In genomic region chr16:20195546-20195945, GRCm38 (mm10) we compare ENCODE assay signal across 10 mouse cellular contexts. TPM values are rescaled to one million over a fixed set of nuclear protein-coding genes. Genes with fewer than 3 reads are reported as not detected.
A peak's percentile ranks its signal among the peaks of the same experiment; 100 is the strongest.
DNase-seq lines count a peak whose midpoint lies in the region; TF ChIP-seq lines count a peak whose summit lies in the region.
"Had no signal": no experiment of that assay in that cellular context is flagged by ENCODE, and none has a peak within 500 bp of the region (broad histone marks: within the 10 kb centered on the region; RNA-seq: fewer than 3 reads in every experiment).

No protein-coding gene starts in this region.

- no peaks in the 10 kb centered on the region for H3K27me3 ChIP-seq in thymus, adult 2 months (ENCODE audit: control insufficient read depth, insufficient read depth, low read length)
- H3K27me3 ChIP-seq: limb, embryonic 13.5 days had no signal

- peaks cover 28% of the 10 kb centered on the region for H3K36me3 ChIP-seq in thymus, adult 2 months (ENCODE audit: control insufficient read depth, insufficient read depth, low read length)

- no peak for TF ChIP-seq POLR2A in thymus, adult 2 months (IDR thresholded peaks at IDR 0.05; ENCODE audit: control insufficient read depth, extremely low read depth, insufficient read depth, low read length, poor library complexity)

- H3K4me1 ChIP-seq in thymus, adult 2 months (replicated peaks; ENCODE audit: control insufficient read depth, insufficient read depth, low read length) = no peaks in the 10 kb centered on the region
- H3K4me1 ChIP-seq: limb, embryonic 13.5 days had no signal

- TF ChIP-seq CTCF in gastrocnemius, adult 2 months (IDR thresholded peaks at IDR 0.05) = peak; percentile 51
- no peak for TF ChIP-seq CTCF in thymus, adult 2 months (IDR thresholded peaks at IDR 0.05; ENCODE audit: borderline replicate concordance, control insufficient read depth, extremely low read depth, insufficient read depth, low read length, poor library complexity)

- no peak overlapping the region for H3K27ac ChIP-seq in gastrocnemius, adult 2 months
- H3K27ac ChIP-seq in thymus, adult 2 months (ENCODE audit: control insufficient read depth, insufficient read depth, low read length) = no peak overlapping the region
- H3K27ac ChIP-seq: limb, embryonic 13.5 days had no signal

- DNase-seq in gastrocnemius, adult 2 months = no peak
- no peak for DNase-seq in gastrocnemius, postnatal 4 days (ENCODE audit: low spot score in 2 of 2)
- peak; percentile 16 for DNase-seq in thymus, adult 2 months
- DNase-seq in thymus, adult 18-20 months = no peak
- DNase-seq in kidney, postnatal 10 days = peak; percentile 60
- DNase-seq in thymus, postnatal 4 days = peak; percentile 41
- DNase-seq in frontal cortex, postnatal 14 days (ENCODE audit: low spot score in 2 of 2) = no peak
- DNase-seq in layer of hippocampus, adult 11-12 months (ENCODE audit: low spot score) = no peak
- DNase-seq: gastrocnemius, postnatal 25 days had no signal

- intact Hi-C loops in gastrocnemius, adult 2 months (cut with DNase I) = no loop called here

- WGBS in thymus, adult 2 months = 94% methylated on average over 3 of the region's 3 CpGs

- no peak overlapping the region for H3K4me3 ChIP-seq in gastrocnemius, adult 2 months
- no peak overlapping the region for H3K4me3 ChIP-seq in thymus, adult 2 months (ENCODE audit: control insufficient read depth, insufficient read depth, low read length)
- H3K4me3 ChIP-seq: limb, embryonic 13.5 days had no signal

RNA-seq across cellular contexts. Expression of gene Map6d1, which starts 45.6 kb away (rescaled TPM):
- under 1 TPM; 0.26 to 0.78 TPM for total RNA-seq in gastrocnemius, adult 2 months (2021)
- 1 to 10 TPM; 1.7 to 1.9 TPM for total RNA-seq in gastrocnemius, postnatal 4 days (2021)
- 0.11 and 0.13 TPM in 2 replicates for polyA plus RNA-seq in thymus, adult 2 months (2012; rRNA removed)

RNA-seq across cellular contexts. Expression of gene Yeats2, which starts 54.7 kb away (rescaled TPM):
- 1 to 10 TPM; 5.7 to 6.9 TPM for total RNA-seq in gastrocnemius, adult 2 months (2021)
- total RNA-seq in gastrocnemius, postnatal 4 days (2021) = 10 to 100 TPM; 42.0 to 51.7 TPM
- 52.5 and 55.3 TPM in 2 replicates for polyA plus RNA-seq in thymus, adult 2 months (2012; rRNA removed)

Comparison
In these comparisons a context has a peak if more than half of its experiments do, and no peak if none do; other contexts are left out.
1. DNase-seq: peak in thymus, adult 2 months (single experiment), kidney, postnatal 10 days (single experiment) and thymus, postnatal 4 days (single experiment); none in gastrocnemius, adult 2 months (single experiment), gastrocnemius, postnatal 4 days (0 of 2), thymus, adult 18-20 months (0 of 2), frontal cortex, postnatal 14 days (0 of 2) and layer of hippocampus, adult 11-12 months (single experiment).
2. RNA of gene Yeats2, which starts 54.7 kb away (total RNA-seq): 42.0 to 51.7 TPM in gastrocnemius, postnatal 4 days; 5.7 to 6.9 TPM in gastrocnemius, adult 2 months; every median in the first group is over 4 times any median in the second.